Mouse (Mus musculus) CH12.LX (cell line): Measurements from ENCODE around the gene Cbx1. TPM values are rescaled to one million over a fixed set of nuclear protein-coding genes. Genes with fewer than 3 reads are reported as not detected.

Experiments used
- DNase-seq: peaks from one replicate; pipeline ENCODE4 v3.0.0-alpha.2; 2013; ENCODE audit errors: extremely low read depth
- H3K27ac ChIP-seq: 2 replicates; pipeline ENCODE4 v1.5.1; 2012; ENCODE audit warnings: low read depth, mild to moderate bottlenecking, control low read depth, moderate library complexity; ENCODE audit not compliant: insufficient read depth
- H3K27me3 ChIP-seq: replicated peaks from 2 replicates; pipeline ENCODE3; 2012; ENCODE audit warnings: inconsistent platforms
- H3K36me3 ChIP-seq, 2 experiments: replicated peaks in 1 of 2; 2 replicates each; pipeline versions ENCODE3 to v1.6.1; 2012; ENCODE audit warnings: inconsistent platforms in 1 of 2, low read length in 1 of 2, mild to moderate bottlenecking in 1 of 2, mixed read lengths in 1 of 2, moderate library complexity in 1 of 2; ENCODE audit not compliant: control insufficient read depth in 1 of 2, insufficient read depth in 1 of 2
- H3K4me1 ChIP-seq, 2 experiments: 2 replicates each; pipeline ENCODE4 v1.6.1; 2012; ENCODE audit warnings: inconsistent platforms in 1 of 2, moderate library complexity in 1 of 2; ENCODE audit not compliant: insufficient read depth in 2 of 2, control insufficient read depth in 1 of 2
- H3K4me2 ChIP-seq: 2 replicates; pipeline ENCODE4 v1.6.1; 2012; ENCODE audit warnings: low read depth, mild to moderate bottlenecking, control low read depth; ENCODE audit not compliant: poor library complexity, insufficient read depth, severe bottlenecking
- H3K4me3 ChIP-seq, 3 experiments: fragments of 150-350 bp in 1 of 3; sonication (generic) in 1 of 3; replicated peaks in 1 of 3; 2 replicates each; pipeline versions ENCODE3 to v1.5.1; 2011 to 2012; ENCODE audit warnings: low read depth in 2 of 3, low read length in 2 of 3, mild to moderate bottlenecking in 2 of 3, moderate library complexity in 2 of 3, control low read depth in 1 of 3, improper control_type of control experiment in 1 of 3, inconsistent platforms in 1 of 3, mixed read lengths in 1 of 3; ENCODE audit not compliant: poor library complexity in 1 of 3
- H3K79me2 ChIP-seq: replicated peaks from 2 replicates; pipeline ENCODE4 v1.6.1; 2012; ENCODE audit warnings: mild to moderate bottlenecking, moderate library complexity; ENCODE audit not compliant: control insufficient read depth, poor library complexity, insufficient read depth, severe bottlenecking; ENCODE audit errors: extremely low read depth
- H3K9ac ChIP-seq: 2 replicates; pipeline ENCODE4 v1.6.1; 2012; ENCODE audit warnings: low read depth, mild to moderate bottlenecking, control low read depth, moderate library complexity; ENCODE audit not compliant: insufficient read depth
- H3K9me3 ChIP-seq: replicated peaks from 2 replicates; pipeline ENCODE3; 2012; ENCODE audit warnings: low read length, inconsistent platforms, mixed read lengths
- BHLHE40 ChIP-seq: IDR thresholded peaks from 2 replicates; pipeline ENCODE4 v1.6.1; 2011; ENCODE audit warnings: mild to moderate bottlenecking, low read depth, low read length, improper control_type of control experiment
- CHD2 ChIP-seq: IDR thresholded peaks from 2 replicates; pipeline ENCODE4 v1.6.1; 2011; ENCODE audit warnings: low read length, improper control_type of control experiment
- E2F4 ChIP-seq: IDR thresholded peaks from 2 replicates; pipeline ENCODE4 v1.6.1; 2011; ENCODE audit warnings: low read depth, low read length, improper control_type of control experiment; ENCODE audit not compliant: insufficient replicate concordance
- ELF1 ChIP-seq: IDR thresholded peaks from 2 replicates; pipeline ENCODE4 v1.6.1; 2014; ENCODE audit warnings: low read depth, mild to moderate bottlenecking, inconsistent platforms, low read length, improper control_type of control experiment
- ETS1 ChIP-seq: conservative IDR thresholded peaks from 2 replicates; pipeline ENCODE4 v1.6.1; 2012; ENCODE audit warnings: low read depth, mild to moderate bottlenecking, inconsistent platforms, low read length, improper control_type of control experiment, moderate library complexity
- HCFC1 ChIP-seq: IDR thresholded peaks from 2 replicates; pipeline ENCODE4 v1.6.1; 2012; ENCODE audit warnings: low read depth, mild to moderate bottlenecking, inconsistent platforms, low read length, improper control_type of control experiment
- IRF4 ChIP-seq: IDR thresholded peaks from 2 replicates; pipeline ENCODE4 v1.6.1; 2014; ENCODE audit warnings: low read depth, mild to moderate bottlenecking, inconsistent platforms, low read length, improper control_type of control experiment
- JUND ChIP-seq: conservative IDR thresholded peaks from 2 replicates; pipeline ENCODE4 v1.6.1; 2011; ENCODE audit warnings: low read depth, low read length, improper control_type of control experiment
- KAT2A ChIP-seq: IDR thresholded peaks from 2 replicates; pipeline ENCODE4 v1.6.1; 2012; ENCODE audit warnings: low read length, improper control_type of control experiment, inconsistent platforms; ENCODE audit not compliant: insufficient replicate concordance
- MAFK ChIP-seq: IDR thresholded peaks from 2 replicates; pipeline ENCODE4 v1.6.1; 2011; ENCODE audit warnings: low read length, improper control_type of control experiment; ENCODE audit not compliant: insufficient replicate concordance
- MAX ChIP-seq: IDR thresholded peaks from 2 replicates; pipeline ENCODE4 v1.6.1; 2011; ENCODE audit warnings: low read length, improper control_type of control experiment
- MAZ ChIP-seq: IDR thresholded peaks from 2 replicates; pipeline ENCODE4 v1.6.1; 2012; ENCODE audit warnings: low read depth, mild to moderate bottlenecking, inconsistent platforms, low read length, improper control_type of control experiment, moderate library complexity
- MEF2A ChIP-seq: IDR thresholded peaks from 2 replicates; pipeline ENCODE4 v1.6.1; 2014; ENCODE audit warnings: low read depth, mild to moderate bottlenecking, inconsistent platforms, low read length, improper control_type of control experiment, borderline replicate concordance
- MXI1 ChIP-seq: IDR thresholded peaks from 2 replicates; pipeline ENCODE4 v1.6.1; 2011; ENCODE audit warnings: mild to moderate bottlenecking, low read depth, low read length, improper control_type of control experiment
- MYC ChIP-seq: IDR thresholded peaks from 2 replicates; pipeline ENCODE4 v1.6.1; 2011; ENCODE audit warnings: low read depth, mild to moderate bottlenecking, improper control_type of control experiment, low read length
- NELFE ChIP-seq: IDR thresholded peaks from 2 replicates; pipeline ENCODE4 v1.6.1; 2011; ENCODE audit warnings: low read depth, low read length, improper control_type of control experiment
- NRF1 ChIP-seq: IDR thresholded peaks from 2 replicates; pipeline ENCODE4 v1.6.1; 2014; ENCODE audit warnings: low read depth, mild to moderate bottlenecking, inconsistent platforms, low read length, improper control_type of control experiment, moderate library complexity
- POLR2A ChIP-seq: IDR thresholded peaks from 2 replicates; pipeline ENCODE4 v1.6.1; 2011; ENCODE audit warnings: low read depth, mild to moderate bottlenecking, improper control_type of control experiment, low read length
- POLR2AphosphoS2 ChIP-seq: IDR thresholded peaks from 2 replicates; pipeline ENCODE4 v1.6.1; 2011; ENCODE audit warnings: low read depth, low read length, improper control_type of control experiment
- RAD21 ChIP-seq: IDR thresholded peaks from 2 replicates; pipeline ENCODE4 v1.6.1; 2011; ENCODE audit warnings: low read depth, mild to moderate bottlenecking, low read length, improper control_type of control experiment, moderate library complexity
- RCOR1 ChIP-seq: conservative IDR thresholded peaks from 2 replicates; pipeline ENCODE4 v1.6.1; 2012; ENCODE audit warnings: low read depth, mild to moderate bottlenecking, inconsistent platforms, low read length, improper control_type of control experiment
- SMC3 ChIP-seq: IDR thresholded peaks from 2 replicates; pipeline ENCODE4 v1.6.1; 2011; ENCODE audit warnings: low read depth, low read length, improper control_type of control experiment
- TBP ChIP-seq: conservative IDR thresholded peaks from 2 replicates; pipeline ENCODE4 v1.6.1; 2011; ENCODE audit warnings: low read depth, low read length, improper control_type of control experiment
- TCF12 ChIP-seq: IDR thresholded peaks from 2 replicates; pipeline ENCODE4 v1.6.1; 2014; ENCODE audit warnings: low read depth, mild to moderate bottlenecking, inconsistent platforms, low read length, improper control_type of control experiment
- UBTF ChIP-seq: IDR thresholded peaks from 2 replicates; pipeline ENCODE4 v1.6.1; 2012; ENCODE audit warnings: low read depth, mild to moderate bottlenecking, inconsistent platforms, low read length, improper control_type of control experiment, moderate library complexity
- USF1 ChIP-seq: IDR thresholded peaks from 2 replicates; pipeline ENCODE4 v1.6.1; 2014; ENCODE audit warnings: low read depth, mild to moderate bottlenecking, inconsistent platforms, low read length, improper control_type of control experiment
- USF2 ChIP-seq: conservative IDR thresholded peaks from 2 replicates; pipeline ENCODE4 v1.6.1; 2011; ENCODE audit warnings: low read depth, low read length, improper control_type of control experiment
- ZKSCAN1 ChIP-seq: IDR thresholded peaks from 2 replicates; pipeline ENCODE4 v1.6.1; 2012; ENCODE audit warnings: low read depth, inconsistent platforms, low read length, improper control_type of control experiment, borderline replicate concordance
- ZMIZ1 ChIP-seq: IDR thresholded peaks from 2 replicates; pipeline ENCODE4 v1.6.1; 2012; ENCODE audit warnings: low read depth, mild to moderate bottlenecking, inconsistent platforms, low read length, improper control_type of control experiment
- ZNF384 ChIP-seq: IDR thresholded peaks from 2 replicates; pipeline ENCODE4 v1.6.1; 2012; ENCODE audit warnings: low read depth, low read length, improper control_type of control experiment, inconsistent platforms
- dilution Hi-C: fragments of 300-500 bp; cut with MboI; formaldehyde crosslinking; loops from 2 replicates; pipeline ENCODE4 v1.14.3; 2020; ENCODE audit warnings: low sequenced_read_pairs; ENCODE audit not compliant: extremely low pct_unique_long_range_greater_than_20kb, extremely low pct_ligation_motif_present
- in situ Hi-C: fragments of 300-500 bp; cut with MboI; formaldehyde crosslinking; loops from 3 replicates; pipeline ENCODE4 v1.14.3; 2019; ENCODE audit warnings: low sequenced_read_pairs, low pct_ligation_motif_present, low pct_unique_long_range_greater_than_20kb, mixed read lengths
- polyA plus RNA-seq: library from polyadenylated mRNA; unstranded; fragments of >175 nt; gene quantifications from 2 replicates; pipeline ENCODE4 v1.2.1, GENCODE M21; 2012; ENCODE audit warnings: low read depth; ENCODE audit not compliant: insufficient read length
- total RNA-seq, 2 experiments: library from RNA; depleted of rRNA; stranded (reverse); fragments of 300-350 nt in 1 of 2; fragments of >200 nt in 1 of 2; gene quantifications; 2 replicates each; pipeline ENCODE4 v1.2.3; 2012 to 2014

The Cbx1 gene
- total and polyA plus RNA-seq, 3 experiments: 115 to 223 (median 144) TPM

- Histone ChIP-seq H3K27me3 (no peaks in the 10 kb centered on the region), H3K4me1 (peaks cover 19 to 72% of the 10 kb centered on the region in 2 experiments), H3K4me3 (peak within 1 kb of the TSS; percentile 79 to 94 (median 82)), H3K36me3 (peaks cover 15 to 31% of the 10 kb centered on the region in 2 experiments), H3K27ac (peak within 1 kb of the TSS; percentile 98), H3K9ac (peak within 1 kb of the TSS; percentile 96), H3K79me2 (peaks cover 42% of the 10 kb centered on the region), H3K9me3 (no peaks in the 10 kb centered on the region), H3K4me2 (peak within 1 kb of the TSS; percentile 77)
- TF ChIP-seq RCOR1 (peak; percentile 77; the same call in 1 of the 2 replicates), USF2 (no peak; the same call in 1 of the 2 replicates), HCFC1 (peak; percentile 79), NELFE (peak; percentile 73), MYC (peak; percentile 98), POLR2AphosphoS2 (peak; percentile 65; the same call in 1 of the 2 replicates), TBP (peak; percentile 41), POLR2A (peak; percentile 91), TCF12 (peak; percentile 61), MAZ (peak; percentile 98), MAX (peak; percentile 93), SMC3 (no peak), MAFK (no peak), IRF4 (0 out of 2 replicates have a peak, but pooled peaks have one; percentile 3), NRF1 (peak; percentile 71), MEF2A (0 out of 2 replicates have a peak, but pooled peaks have one; percentile 13), RAD21 (no peak), UBTF (peak; percentile 91), KAT2A (peak; percentile 89; the same call in 1 of the 2 replicates), ELF1 (peak; percentile 72), MXI1 (peak; percentile 93), E2F4 (no peak), ZNF384 (no peak), CHD2 (peak; percentile 98), ZKSCAN1 (no peak), BHLHE40 (no peak), USF1 (peak; percentile 17; the same call in 1 of the 2 replicates), ZMIZ1 (peak; percentile 40), ETS1 (no peak), JUND (no peak)
- dilution Hi-C loops: no loop called here
- DNase-seq: peak; percentile 100
- in situ Hi-C loops: no loop called here
These were observed 41.0 kb downstream of the Cbx1 start, which contains the start of gene Nfe2l1 for GRCm38 (mm10) chr11:96829813-96830538. TSS of gene Nfe2l1 (minus strand) at chr11:96829968.
